Mouse (Mus musculus) liver, embryonic 14.5 days (tissue): ENCODE results near the gene Rps6kb2. TPM values are rescaled to one million over a fixed set of nuclear protein-coding genes. Genes with fewer than 3 reads are reported as not detected.

Source experiments
- ATAC-seq: fragments of 200-750 bp; cut with Nextera tagmentation; 2 replicates; pipeline ENCODE4 v1.8.0; 2017; ENCODE audit warnings: moderate number of reproducible peaks, mild to moderate bottlenecking, moderate library complexity; ENCODE audit not compliant: insufficient read depth
- DNase-seq, 3 experiments: peaks; one replicate each; pipeline ENCODE4 v3.0.0-alpha.2; 2012 to 2013; ENCODE audit warnings: low read depth in 3 of 3, low spot score in 3 of 3
- H3K27ac ChIP-seq: fragments of 300-500 bp; sonication (generic); 2 replicates; pipeline ENCODE4 v1.5.1; 2014; ENCODE audit warnings: moderate library complexity, mild to moderate bottlenecking, control low read depth, inconsistent platforms
- H3K27me3 ChIP-seq: fragments of 300-500 bp; sonication (generic); 2 replicates; pipeline ENCODE4 v1.6.1; 2014; ENCODE audit warnings: mild to moderate bottlenecking, low read length, moderate library complexity; ENCODE audit not compliant: control insufficient read depth, insufficient read depth
- H3K36me3 ChIP-seq: fragments of 300-500 bp; sonication (generic); replicated peaks from 2 replicates; pipeline ENCODE4 v1.6.1; 2014; ENCODE audit warnings: low read depth; ENCODE audit not compliant: control insufficient read depth, insufficient read depth
- H3K4me1 ChIP-seq, 2 experiments: fragments of 200-500 bp in 1 of 2; fragments of 300-500 bp in 1 of 2; sonication (generic) in 1 of 2; replicated peaks; 2 replicates each; pipeline ENCODE4 v1.6.1; 2012 to 2014; ENCODE audit warnings: antibody characterized with exemption in 1 of 2, inconsistent platforms in 1 of 2, low read length in 1 of 2; ENCODE audit not compliant: control insufficient read depth in 2 of 2, insufficient read depth in 2 of 2
- H3K4me2 ChIP-seq: fragments of 300-500 bp; sonication (generic); 2 replicates; pipeline ENCODE4 v1.6.1; 2014; ENCODE audit warnings: low read depth, mild to moderate bottlenecking, control low read depth, moderate library complexity
- H3K4me3 ChIP-seq, 2 experiments: fragments of 200-500 bp in 1 of 2; fragments of 300-500 bp in 1 of 2; sonication (generic) in 1 of 2; 2 replicates each; pipeline ENCODE4 v1.5.1; 2012 to 2014; ENCODE audit warnings: low read depth in 2 of 2, low read length in 2 of 2, mild to moderate bottlenecking in 2 of 2, control low read depth in 1 of 2, inconsistent platforms in 1 of 2, moderate library complexity in 1 of 2; ENCODE audit not compliant: insufficient read depth in 1 of 2
- H3K9ac ChIP-seq: fragments of 300-500 bp; sonication (generic); replicated peaks from 2 replicates; pipeline ENCODE4 v1.6.1; 2014; ENCODE audit warnings: mild to moderate bottlenecking, control low read depth, moderate library complexity
- H3K9me3 ChIP-seq: fragments of 300-500 bp; sonication (generic); 2 replicates; pipeline ENCODE4 v1.6.1; 2016; ENCODE audit warnings: low read length, mixed read lengths; ENCODE audit not compliant: control insufficient read depth
- CTCF ChIP-seq: IDR thresholded peaks from 2 replicates; pipeline ENCODE4 v1.5.1; 2016; ENCODE audit warnings: antibody characterized with exemption, low read depth, control low read depth
- EP300 ChIP-seq: IDR thresholded peaks from 2 replicates; pipeline ENCODE4 v1.6.1; 2016; ENCODE audit warnings: antibody characterized with exemption, low read depth
- WGBS: fragments of 180-500 bp; shearing (Covaris S2); extraction: QIAGEN DNeasy Blood & Tissue Kit; methylation state at CpG from one replicate; pipeline ENCODE4 v1.1.7; 2014; ENCODE audit not compliant: insufficient replicate concordance; 5-methylcytosine and 5-hydroxymethylcytosine counted together
- polyA plus RNA-seq, 2 experiments: library from polyadenylated mRNA; depleted of rRNA in 1 of 2; stranded (reverse) in 1 of 2; unstranded in 1 of 2; fragments of >200 nt; fragmentation: Nextera tagmentation in 1 of 2; extraction: Ambion mirVana in 1 of 2; gene quantifications; 2 replicates each; pipeline versions ENCODE4 v1.2.1 to v1.2.3; 2012 to 2014

Gene Rps6kb2
- polyA plus RNA-seq, 2 experiments: 19.2 to 19.9 TPM

GRCm38 (mm10) chr19:4154437-4155222 lies 8.5 kb downstream of the Rps6kb2 start:
- peak; percentile 34; the same call in 1 of the 2 replicates for ATAC-seq
- no peak for TF ChIP-seq EP300
- no peak for TF ChIP-seq CTCF
- H3K4me1 ChIP-seq: peaks cover 0 to under 1% of the 10 kb centered on the region in 2 experiments; a peak in 2 of 4 replicates
- no peak for DNase-seq
- H3K9me3 ChIP-seq: no peaks in the 10 kb centered on the region
- H3K4me2 ChIP-seq: peak overlapping the region; percentile 22
- WGBS: 17% methylated on average over 13 of the region's 13 CpGs
- peaks cover 14% of the 10 kb centered on the region for H3K36me3 ChIP-seq
- no peak overlapping the region for H3K27ac ChIP-seq
- H3K9ac ChIP-seq: peak overlapping the region; percentile 27
- H3K27me3 ChIP-seq: no peaks in the 10 kb centered on the region
- H3K4me3 ChIP-seq: peak overlapping the region; percentile 23 to 31; a peak in 3 of 4 replicates

- WGBS: 73% methylated on average over 11 of the region's 11 CpGs
- 0 out of 2 replicates have a peak, but pooled peaks have one; percentile 1 for TF ChIP-seq CTCF
- no peak for TF ChIP-seq EP300
- Histone ChIP-seq H3K4me2 (no peak within 1 kb of the TSS; the same call in 1 of the 2 replicates), H3K27me3 (no peaks in the 10 kb centered on the region), H3K36me3 (peaks cover 9% of the 10 kb centered on the region), H3K9ac (no peak within 1 kb of the TSS; the same call in 1 of the 2 replicates), H3K4me3 (no peak within 1 kb of the TSS), H3K27ac (no peak within 1 kb of the TSS), H3K4me1 (peaks cover 0 to 5% of the 10 kb centered on the region in 2 experiments), H3K9me3 (no peaks in the 10 kb centered on the region)
- no peak for ATAC-seq
- DNase-seq: no peak
Measured at GRCm38 (mm10) chr19:4153232-4153654, 9.9 kb downstream of the Rps6kb2 start, which contains the start of gene Ptprcap. Gene Ptprcap (plus strand): TSS chr19:4153604.

- H3K4me3 ChIP-seq: no peak overlapping the region
- no peak for TF ChIP-seq EP300
- no peak for TF ChIP-seq CTCF
- ATAC-seq (no peak), DNase-seq (no peak)
- H3K4me1 ChIP-seq: peaks cover 4 to 11% of the 10 kb centered on the region in 2 experiments
- 84% methylated on average over 8 of the region's 8 CpGs for WGBS
- no peak overlapping the region for H3K9ac ChIP-seq
- no peak overlapping the region for H3K4me2 ChIP-seq
- H3K9me3 ChIP-seq: no peaks in the 10 kb centered on the region
- no peaks in the 10 kb centered on the region for H3K27me3 ChIP-seq
- no peak overlapping the region for H3K27ac ChIP-seq
- H3K36me3 ChIP-seq: 0 out of 2 replicates have a peak, but pooled peaks cover 3% of the 10 kb centered on the region
Measured at GRCm38 (mm10) chr19:4152445-4153231, 10.5 kb downstream of the Rps6kb2 start.

DNA sequence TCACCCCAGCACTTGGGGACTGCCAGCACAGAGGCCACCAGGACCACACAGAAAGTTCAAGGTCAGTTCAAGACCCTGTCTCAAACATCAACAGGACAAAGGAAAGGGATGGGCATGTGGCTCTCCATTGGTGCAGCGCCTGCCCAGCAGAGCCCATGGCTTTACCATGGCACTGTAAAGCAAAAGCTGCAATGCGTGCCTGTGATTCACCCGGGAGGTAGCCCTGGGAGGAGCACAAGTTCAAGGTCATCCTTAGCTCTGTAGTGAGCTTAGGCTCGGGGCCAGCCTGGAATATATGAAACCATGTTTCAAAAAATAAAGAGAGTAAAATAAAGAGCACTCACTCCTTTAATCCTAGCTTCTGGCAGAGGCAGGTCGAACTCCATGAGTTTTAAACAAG lies 11.3 kb downstream of the Rps6kb2 start:
- no peak overlapping the region for H3K9ac ChIP-seq
- H3K27ac ChIP-seq: no peak overlapping the region
- no peaks in the 10 kb centered on the region for H3K27me3 ChIP-seq
- TF ChIP-seq CTCF (no peak), EP300 (no peak)
- peaks cover 4 to 12% of the 10 kb centered on the region in 2 experiments for H3K4me1 ChIP-seq
- H3K4me3 ChIP-seq: no peak overlapping the region
- no peak overlapping the region for H3K4me2 ChIP-seq
- 77% methylated on average over 5 of the region's 5 CpGs for WGBS
- ATAC-seq (no peak), DNase-seq (no peak)
- H3K9me3 ChIP-seq: no peaks in the 10 kb centered on the region
- H3K36me3 ChIP-seq: 0 out of 2 replicates have a peak, but pooled peaks cover 3% of the 10 kb centered on the region

DNA sequence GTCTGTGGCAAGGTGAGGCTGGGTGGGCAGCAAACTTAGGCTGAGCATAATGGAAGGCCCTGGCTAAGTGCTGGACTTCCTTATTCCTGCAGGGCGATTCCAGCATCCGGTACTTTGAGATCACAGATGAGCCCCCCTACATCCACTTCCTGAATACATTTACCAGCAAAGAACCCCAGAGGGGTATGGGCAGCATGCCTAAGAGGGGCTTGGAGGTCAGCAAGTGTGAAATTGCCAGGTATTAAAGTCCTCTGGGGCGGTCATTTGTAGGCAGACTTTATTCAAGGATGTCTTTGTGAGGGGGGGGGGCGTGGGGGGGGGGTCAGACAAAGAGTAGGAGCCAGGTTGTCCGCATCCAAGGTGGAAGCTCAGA lies 11.7 kb downstream of the Rps6kb2 start:
- Histone ChIP-seq H3K27me3 (no peaks in the 10 kb centered on the region), H3K4me2 (no peak overlapping the region), H3K9me3 (no peaks in the 10 kb centered on the region), H3K4me3 (no peak overlapping the region), H3K4me1 (peaks cover 4 to 12% of the 10 kb centered on the region in 2 experiments), H3K27ac (no peak overlapping the region), H3K9ac (no peak overlapping the region), H3K36me3 (0 out of 2 replicates have a peak, but pooled peaks cover 3% of the 10 kb centered on the region)
- WGBS: 64% methylated on average over 5 of the region's 5 CpGs
- TF ChIP-seq CTCF: no peak
- TF ChIP-seq EP300: no peak
- ATAC-seq (no peak), DNase-seq (no peak)
